Mouse (Mus musculus): ENCODE data around the gene Samd4b. TPM values are rescaled to one million over a fixed set of nuclear protein-coding genes. Genes with fewer than 3 reads are reported as not detected.

Gene Samd4b
- polyA plus RNA-seq, 1 experiment, result 118 TPM

- no peak for TF ChIP-seq GATA1 (IDR thresholded peaks at IDR 0.05; ENCODE audit: low read length)
Observed at GRCm38 (mm10) chr7:28505585-28505984, 92.4 kb downstream of the Samd4b start.

GRCm38 (mm10) chr7:28495426-28495825 is 102.5 kb downstream of the Samd4b start:
- no peak for TF ChIP-seq GATA1 (IDR thresholded peaks at IDR 0.05; ENCODE audit: low read length)

GRCm38 (mm10) chr7:28492310-28492709 is 105.6 kb downstream of the Samd4b start:
- TF ChIP-seq GATA1 (IDR thresholded peaks at IDR 0.05; ENCODE audit: low read length), result no peak

- TF ChIP-seq GATA1 (IDR thresholded peaks at IDR 0.05; ENCODE audit: low read length), result no peak
Observed at GRCm38 (mm10) chr7:28490903-28491302, 107.0 kb downstream of the Samd4b start.

- no peak for TF ChIP-seq GATA1 (IDR thresholded peaks at IDR 0.05; ENCODE audit: low read length)
Observed at GRCm38 (mm10) chr7:28490410-28490809, 107.5 kb downstream of the Samd4b start.

GRCm38 (mm10) chr7:28488030-28488491 is 109.9 kb downstream of the Samd4b start:
- no peak for TF ChIP-seq GATA1 (IDR thresholded peaks at IDR 0.05; ENCODE audit: low read length)

GRCm38 (mm10) chr7:28484192-28484591 is 113.8 kb downstream of the Samd4b start:
- TF ChIP-seq GATA1 (IDR thresholded peaks at IDR 0.05; ENCODE audit: low read length), result no peak

GRCm38 (mm10) chr7:28482854-28483253 is 115.1 kb downstream of the Samd4b start:
- TF ChIP-seq GATA1 (IDR thresholded peaks at IDR 0.05; ENCODE audit: low read length), result no peak

GRCm38 (mm10) chr7:28478854-28479253 is 119.1 kb downstream of the Samd4b start:
- no peak for TF ChIP-seq GATA1 (IDR thresholded peaks at IDR 0.05; ENCODE audit: low read length)

- no peak for TF ChIP-seq GATA1 (IDR thresholded peaks at IDR 0.05; ENCODE audit: low read length)
Observed at GRCm38 (mm10) chr7:28477363-28477762, 120.6 kb downstream of the Samd4b start.

GRCm38 (mm10) chr7:28476191-28476590 is 121.8 kb downstream of the Samd4b start:
- TF ChIP-seq GATA1 (IDR thresholded peaks at IDR 0.05; ENCODE audit: low read length), result no peak

GRCm38 (mm10) chr7:28467213-28467751 is 130.7 kb downstream of the Samd4b start:
- TF ChIP-seq GATA1 (IDR thresholded peaks at IDR 0.05; ENCODE audit: low read length), result no peak

GRCm38 (mm10) chr7:28466721-28467212 is 131.2 kb downstream of the Samd4b start:
- no peak for TF ChIP-seq GATA1 (IDR thresholded peaks at IDR 0.05; ENCODE audit: low read length)

- TF ChIP-seq GATA1 (IDR thresholded peaks at IDR 0.05; ENCODE audit: low read length), result no peak
Observed at GRCm38 (mm10) chr7:28464416-28465212, 133.3 kb downstream of the Samd4b start.

- no peak for TF ChIP-seq GATA1 (IDR thresholded peaks at IDR 0.05; ENCODE audit: low read length)
Observed at GRCm38 (mm10) chr7:28462769-28463168, 135.2 kb downstream of the Samd4b start.

- TF ChIP-seq GATA1 (IDR thresholded peaks at IDR 0.05; ENCODE audit: low read length), result no peak
Observed at GRCm38 (mm10) chr7:28460361-28460760, 137.6 kb downstream of the Samd4b start.

Data from G1E-ER4 (cell line).